Mouse (Mus musculus): ENCODE measurements around the gene Arsa. TPM values are rescaled to one million over a fixed set of nuclear protein-coding genes. Genes with fewer than 3 reads are reported as not detected.

Arsa gene
- polyA plus RNA-seq, 1 experiment, result 33.2 TPM

DNA sequence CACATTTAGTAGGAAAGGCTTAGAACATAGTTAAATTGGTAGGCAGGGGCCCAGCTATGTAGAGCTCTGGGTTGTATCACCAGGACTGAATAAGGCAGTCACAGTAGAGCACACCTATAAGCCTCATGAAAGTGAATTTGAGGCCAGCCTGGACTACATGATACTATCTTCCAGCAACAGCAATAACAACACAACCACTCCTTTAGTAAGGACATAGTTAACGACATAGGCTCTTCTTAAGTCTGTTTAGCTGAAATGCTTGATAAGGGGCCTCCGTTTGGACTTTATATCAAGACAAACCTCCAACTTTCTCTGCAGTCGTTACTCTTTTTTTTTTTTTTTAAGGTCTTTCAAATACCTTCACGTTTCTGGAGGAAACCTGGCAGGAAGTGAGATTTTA is 35.5 kb upstream of the Arsa start:
- H3K4me3 ChIP-seq, result no peak overlapping the region
- TF ChIP-seq TCF3 (IDR thresholded peaks at IDR 0.05; ENCODE audit: insufficient read length, low read depth) (no peak), SRF (IDR thresholded peaks at IDR 0.05; ENCODE audit: control insufficient read depth, insufficient read length, low read depth) (no peak), USF1 (IDR thresholded peaks at IDR 0.05; ENCODE audit: low read depth) (no peak), MYOD1 (IDR thresholded peaks at IDR 0.05; ENCODE audit: control insufficient read depth in 1 of 3, insufficient read length in 2 of 3, low read depth in 2 of 3) (no peak), MAX (IDR thresholded peaks at IDR 0.05; ENCODE audit: low read depth) (no peak), POLR2AphosphoS2 (IDR thresholded peaks at IDR 0.05; ENCODE audit: insufficient read length, low read depth) (no peak), E2F4 (IDR thresholded peaks at IDR 0.05; ENCODE audit: insufficient read depth) (no peak), CEBPB (IDR thresholded peaks at IDR 0.05; ENCODE audit: insufficient read depth, poor library complexity, severe bottlenecking) (no peak), REST (IDR thresholded peaks at IDR 0.05; ENCODE audit: insufficient read depth, insufficient read length) (no peak), MYOG (IDR thresholded peaks at IDR 0.05; ENCODE audit: control insufficient read depth in 1 of 3, insufficient read depth in 1 of 3, insufficient read length in 2 of 3, low read depth in 2 of 3) (no peak), TCF12 (IDR thresholded peaks at IDR 0.05; ENCODE audit: insufficient read depth, poor library complexity, severe bottlenecking) (no peak), POLR2A (IDR thresholded peaks at IDR 0.05; ENCODE audit: insufficient read length, low read depth) (no peak)
- H3K36me3 ChIP-seq (ENCODE audit: control insufficient read depth, insufficient read depth), result no peaks in the 10 kb centered on the region
- H3K79me2 ChIP-seq (ENCODE audit: control insufficient read depth, insufficient read depth), result no peaks in the 10 kb centered on the region
- no peak overlapping the region for H3K4me2 ChIP-seq (ENCODE audit: low read depth)
- H3K27me3 ChIP-seq (ENCODE audit: control insufficient read depth, insufficient read depth, insufficient read length), result peaks cover 4% of the 10 kb centered on the region
- H3ac ChIP-seq (ENCODE audit: control insufficient read depth, insufficient read length), result no peak overlapping the region

DNA sequence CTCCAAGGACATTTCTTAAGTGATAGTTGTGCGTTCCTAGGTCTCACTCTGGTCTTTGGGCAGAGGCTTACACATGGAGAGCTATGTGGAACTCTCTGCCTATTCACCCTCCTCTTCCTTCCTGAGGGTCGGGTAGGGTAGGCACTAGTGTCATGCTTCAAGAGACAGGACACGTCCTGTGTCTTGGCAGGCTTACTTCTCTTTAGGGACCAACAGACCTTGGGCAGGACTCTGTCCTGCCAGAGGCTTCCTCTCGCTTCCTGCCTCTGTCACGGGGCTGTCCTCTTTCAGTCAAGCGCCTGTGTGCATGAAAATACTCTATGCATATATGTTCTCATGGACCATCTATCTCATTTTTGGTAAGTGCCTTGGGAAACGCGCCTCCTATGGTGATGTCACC is 30.5 kb upstream of the Arsa start:
- Histone ChIP-seq H3K36me3 (ENCODE audit: control insufficient read depth, insufficient read depth) (no peaks in the 10 kb centered on the region), H3K4me2 (ENCODE audit: low read depth) (no peak overlapping the region), H3K27me3 (ENCODE audit: control insufficient read depth, insufficient read depth, insufficient read length) (peaks cover 4% of the 10 kb centered on the region), H3ac (ENCODE audit: control insufficient read depth, insufficient read length) (no peak overlapping the region), H3K79me2 (ENCODE audit: control insufficient read depth, insufficient read depth) (no peaks in the 10 kb centered on the region), H3K4me3 (no peak overlapping the region)
- TF ChIP-seq REST (IDR thresholded peaks at IDR 0.05; ENCODE audit: insufficient read depth, insufficient read length) (no peak), SRF (IDR thresholded peaks at IDR 0.05; ENCODE audit: control insufficient read depth, insufficient read length, low read depth) (no peak), CEBPB (IDR thresholded peaks at IDR 0.05; ENCODE audit: insufficient read depth, poor library complexity, severe bottlenecking) (no peak), POLR2AphosphoS2 (IDR thresholded peaks at IDR 0.05; ENCODE audit: insufficient read length, low read depth) (no peak), MAX (IDR thresholded peaks at IDR 0.05; ENCODE audit: low read depth) (no peak), MYOG (IDR thresholded peaks at IDR 0.05; ENCODE audit: control insufficient read depth in 1 of 3, insufficient read depth in 1 of 3, insufficient read length in 2 of 3, low read depth in 2 of 3) (no peak), USF1 (IDR thresholded peaks at IDR 0.05; ENCODE audit: low read depth) (no peak), POLR2A (IDR thresholded peaks at IDR 0.05; ENCODE audit: insufficient read length, low read depth) (no peak), TCF12 (IDR thresholded peaks at IDR 0.05; ENCODE audit: insufficient read depth, poor library complexity, severe bottlenecking) (no peak), TCF3 (IDR thresholded peaks at IDR 0.05; ENCODE audit: insufficient read length, low read depth) (no peak)

DNA sequence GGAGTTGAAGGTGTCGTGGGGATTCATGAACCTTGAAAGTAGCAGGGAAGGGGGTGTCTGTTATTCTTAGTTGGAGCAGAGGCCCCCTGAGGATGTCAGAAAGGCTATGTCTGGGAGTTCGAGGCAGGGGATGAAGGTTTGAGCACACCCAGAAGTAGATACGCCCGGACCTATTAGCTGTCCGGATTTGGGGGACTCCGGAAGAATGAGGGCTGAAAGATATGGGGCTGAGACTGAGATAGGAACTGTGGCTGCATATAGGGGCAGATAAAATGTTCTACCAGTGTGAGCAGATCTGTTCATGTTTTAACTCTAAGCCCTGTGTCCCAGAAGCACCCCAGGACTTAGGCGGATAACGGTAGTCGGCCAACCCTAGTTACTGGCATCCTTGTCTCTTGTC is 27.6 kb upstream of the Arsa start:
- H3K4me2 ChIP-seq (ENCODE audit: low read depth), result no peak overlapping the region
- no peaks in the 10 kb centered on the region for H3K36me3 ChIP-seq (ENCODE audit: control insufficient read depth, insufficient read depth)
- TF ChIP-seq CEBPB (IDR thresholded peaks at IDR 0.05; ENCODE audit: insufficient read depth, poor library complexity, severe bottlenecking) (no peak), MYOG (IDR thresholded peaks at IDR 0.05; ENCODE audit: control insufficient read depth in 1 of 3, insufficient read depth in 1 of 3, insufficient read length in 2 of 3, low read depth in 2 of 3) (no peak), MAX (IDR thresholded peaks at IDR 0.05; ENCODE audit: low read depth) (no peak), MYOD1 (IDR thresholded peaks at IDR 0.05; ENCODE audit: control insufficient read depth in 1 of 3, insufficient read length in 2 of 3, low read depth in 2 of 3) (no peak), TCF3 (IDR thresholded peaks at IDR 0.05; ENCODE audit: insufficient read length, low read depth) (no peak), SRF (IDR thresholded peaks at IDR 0.05; ENCODE audit: control insufficient read depth, insufficient read length, low read depth) (no peak), POLR2AphosphoS2 (IDR thresholded peaks at IDR 0.05; ENCODE audit: insufficient read length, low read depth) (no peak)
- no peak overlapping the region for H3ac ChIP-seq (ENCODE audit: control insufficient read depth, insufficient read length)
- no peak overlapping the region for H3K4me3 ChIP-seq
- H3K27me3 ChIP-seq (ENCODE audit: control insufficient read depth, insufficient read depth, insufficient read length), result no peaks in the 10 kb centered on the region
- H3K79me2 ChIP-seq (ENCODE audit: control insufficient read depth, insufficient read depth), result no peaks in the 10 kb centered on the region

DNA sequence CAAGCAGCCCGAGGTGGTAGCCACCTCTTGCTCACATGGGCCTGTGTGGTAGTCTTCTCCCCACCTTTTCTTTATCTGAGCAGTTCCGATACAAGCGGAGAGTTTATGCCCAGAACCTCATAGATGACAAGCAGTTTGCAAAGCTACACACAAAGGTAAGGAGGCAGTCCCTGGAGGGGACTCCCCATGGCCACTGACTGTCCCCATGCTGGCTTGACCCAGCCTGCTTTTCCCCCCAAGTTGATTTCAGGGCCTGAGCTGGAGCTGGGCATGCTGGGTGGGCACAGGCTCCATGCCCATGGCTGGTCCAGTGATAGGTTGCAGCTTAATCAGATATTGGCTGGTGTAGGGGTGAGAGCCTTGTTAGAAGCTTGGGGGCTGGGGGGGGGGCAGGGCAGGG is 24.1 kb upstream of the Arsa start:
- no peak overlapping the region for H3K4me3 ChIP-seq
- TF ChIP-seq USF1 (IDR thresholded peaks at IDR 0.05; ENCODE audit: low read depth) (no peak), TCF3 (IDR thresholded peaks at IDR 0.05; ENCODE audit: insufficient read length, low read depth) (no peak), POLR2AphosphoS2 (IDR thresholded peaks at IDR 0.05; ENCODE audit: insufficient read length, low read depth) (no peak), REST (IDR thresholded peaks at IDR 0.05; ENCODE audit: insufficient read depth, insufficient read length) (no peak), SRF (IDR thresholded peaks at IDR 0.05; ENCODE audit: control insufficient read depth, insufficient read length, low read depth) (no peak), E2F4 (IDR thresholded peaks at IDR 0.05; ENCODE audit: insufficient read depth) (no peak)
- no peaks in the 10 kb centered on the region for H3K36me3 ChIP-seq (ENCODE audit: control insufficient read depth, insufficient read depth)
- H3K79me2 ChIP-seq (ENCODE audit: control insufficient read depth, insufficient read depth), result no peaks in the 10 kb centered on the region
- no peak overlapping the region for H3ac ChIP-seq (ENCODE audit: control insufficient read depth, insufficient read length)
- H3K4me2 ChIP-seq (ENCODE audit: low read depth), result no peak overlapping the region
- H3K27me3 ChIP-seq (ENCODE audit: control insufficient read depth, insufficient read depth, insufficient read length), result peaks cover 10% of the 10 kb centered on the region

DNA sequence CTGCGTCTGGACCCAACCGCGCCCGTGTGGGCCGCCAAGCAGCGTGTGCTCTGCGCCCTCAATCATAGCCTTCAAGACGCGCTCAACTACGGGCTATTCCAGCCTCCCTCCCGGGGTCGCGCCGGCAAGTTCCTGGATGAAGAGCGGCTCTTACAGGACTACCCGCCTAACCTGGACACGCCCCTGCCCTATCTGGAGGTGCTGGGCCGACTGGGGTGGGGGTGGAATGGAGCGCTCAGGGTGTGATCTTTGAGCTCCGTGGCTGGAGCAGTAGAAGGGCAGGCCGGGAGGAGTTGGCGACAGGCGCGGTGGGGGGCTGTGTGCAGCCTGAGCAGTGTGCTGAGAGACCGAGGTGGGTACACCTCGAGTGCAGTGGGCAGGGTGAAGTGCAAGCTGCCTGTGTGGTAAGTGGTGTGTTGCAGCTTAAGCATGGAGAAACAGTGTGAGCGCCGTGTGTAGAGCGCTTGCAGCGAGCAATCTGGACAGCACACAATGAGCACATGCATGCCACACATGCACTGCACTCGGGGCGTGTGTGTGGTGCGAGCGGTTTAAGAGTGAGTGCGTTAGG is 23.1 kb upstream of the Arsa start:
- Histone ChIP-seq H3K4me2 (ENCODE audit: low read depth) (peak overlapping the region; percentile 62), H3ac (ENCODE audit: control insufficient read depth, insufficient read length) (peak overlapping the region; percentile 51), H3K27me3 (ENCODE audit: control insufficient read depth, insufficient read depth, insufficient read length) (peaks cover 10% of the 10 kb centered on the region), H3K36me3 (ENCODE audit: control insufficient read depth, insufficient read depth) (no peaks in the 10 kb centered on the region), H3K79me2 (ENCODE audit: control insufficient read depth, insufficient read depth) (no peaks in the 10 kb centered on the region), H3K4me3 (peak overlapping the region; percentile 22)
- TF ChIP-seq TCF3 (IDR thresholded peaks at IDR 0.05; ENCODE audit: insufficient read length, low read depth), result no peak
- no peak for TF ChIP-seq MYOD1 (IDR thresholded peaks at IDR 0.05; ENCODE audit: control insufficient read depth in 1 of 3, insufficient read length in 2 of 3, low read depth in 2 of 3)
- no peak for TF ChIP-seq E2F4 (IDR thresholded peaks at IDR 0.05; ENCODE audit: insufficient read depth)
- no peak for TF ChIP-seq MYOG (IDR thresholded peaks at IDR 0.05; ENCODE audit: control insufficient read depth in 1 of 3, insufficient read depth in 1 of 3, insufficient read length in 2 of 3, low read depth in 2 of 3)
- no peak for TF ChIP-seq SRF (IDR thresholded peaks at IDR 0.05; ENCODE audit: control insufficient read depth, insufficient read length, low read depth)
- no peak for TF ChIP-seq CEBPB (IDR thresholded peaks at IDR 0.05; ENCODE audit: insufficient read depth, poor library complexity, severe bottlenecking)
- TF ChIP-seq REST (IDR thresholded peaks at IDR 0.05; ENCODE audit: insufficient read depth, insufficient read length), result no peak
- TF ChIP-seq POLR2A (IDR thresholded peaks at IDR 0.05; ENCODE audit: insufficient read length, low read depth), result no peak
- no peak for TF ChIP-seq USF1 (IDR thresholded peaks at IDR 0.05; ENCODE audit: low read depth)
